Comparison of ENCODE assay signal across 9 mouse cellular contexts in genomic region chr16:49288096-49288714, GRCm38 (mm10).
DNase-seq lines count a peak whose midpoint lies in the region; ATAC-seq and TF ChIP-seq lines count a peak whose summit lies in the region.
"Had no signal": no experiment of that assay in that cellular context is flagged by ENCODE, and none has a peak within 500 bp of the region (broad histone marks: within the 10 kb centered on the region; RNA-seq: fewer than 3 reads in every experiment).

No protein-coding gene starts in this region.

- H3K9me3 ChIP-seq in kidney, embryonic 16.5 days (ENCODE audit: low read length), result no peaks in the 10 kb centered on the region
- H3K9me3 ChIP-seq in kidney, embryonic 14.5 days (ENCODE audit: control insufficient read depth, low read length), result no peaks in the 10 kb centered on the region

- no peak overlapping the region for H3K9ac ChIP-seq in kidney, embryonic 16.5 days (replicated peaks; ENCODE audit: low read length)
- H3K9ac ChIP-seq in kidney, embryonic 14.5 days (ENCODE audit: low read depth, low read length), result no peak overlapping the region

- H3K4me1 ChIP-seq in kidney, embryonic 16.5 days (ENCODE audit: insufficient read depth, low read length), result no peaks in the 10 kb centered on the region
- no peaks in the 10 kb centered on the region for H3K4me1 ChIP-seq in kidney, embryonic 14.5 days (ENCODE audit: control insufficient read depth, insufficient read depth, low read length)

- peak; percentile 31; the same call in 1 of the 2 replicates for ATAC-seq in kidney, embryonic 16.5 days (ENCODE audit: low FRiP score, low TSS enrichment)
- ATAC-seq in kidney, embryonic 14.5 days (ENCODE audit: low FRiP score, low TSS enrichment), result no peak
- no peak for ATAC-seq in Patski
- no peak for ATAC-seq in inflammation-experienced regulatory T-cells, adult 6 months

- no peaks in the 10 kb centered on the region for H3K27me3 ChIP-seq in kidney, embryonic 16.5 days (ENCODE audit: insufficient read depth, low read length)
- no peaks in the 10 kb centered on the region for H3K27me3 ChIP-seq in kidney, embryonic 14.5 days (ENCODE audit: control insufficient read depth, insufficient read depth, low read length)
- H3K27me3 ChIP-seq in Patski, result no peaks in the 10 kb centered on the region

- no peak overlapping the region for H3K4me3 ChIP-seq in kidney, embryonic 16.5 days (ENCODE audit: low read length)
- no peak overlapping the region for H3K4me3 ChIP-seq in kidney, embryonic 14.5 days (ENCODE audit: low read length)

- H3K36me3 ChIP-seq in kidney, embryonic 16.5 days (ENCODE audit: insufficient read depth, low read length), result no peaks in the 10 kb centered on the region
- no peaks in the 10 kb centered on the region for H3K36me3 ChIP-seq in kidney, embryonic 14.5 days (ENCODE audit: control insufficient read depth, insufficient read depth, low read length)

- CTCF ChIA-PET in Patski (lab: Charles Lee), result interaction anchor here (0.7 to 1.9 kb wide), 3 partner anchors 10 to 652 kb away, joined by 3 to 11 read pairs (median 6); no protein-coding TSS in a partner anchor

- no peak overlapping the region for H3K4me2 ChIP-seq in kidney, embryonic 16.5 days (replicated peaks; ENCODE audit: low read depth, low read length)
- H3K4me2 ChIP-seq in kidney, embryonic 14.5 days (replicated peaks; ENCODE audit: low read depth, low read length), result no peak overlapping the region

- TF ChIP-seq CTCF in Patski (IDR thresholded peaks at IDR 0.05), result no peak

- peak; percentile 12 for DNase-seq in cerebellum, adult 11-12 months
- DNase-seq in cerebellum, adult 8-10 months, result no peak
- peak; percentile 49 for DNase-seq in Patski (ENCODE audit: low read depth, low spot score)
- DNase-seq in layer of hippocampus, postnatal 14 days (ENCODE audit: low spot score in 2 of 2), result peak; percentile 22 to 74
- no peak for DNase-seq in c-Kit-positive CD71-positive TER-119-positive erythroid progenitor cells, embryonic 14.5 days (ENCODE audit: low spot score)
- DNase-seq: spleen, adult 18-20 months had no signal

- POLR2A ChIA-PET in Patski (lab: Charles Lee), result interaction anchor here (0.6 kb wide), 2 partner anchors 136 to 277 kb away, joined by 3 to 4 read pairs; no protein-coding TSS in a partner anchor

- WGBS in kidney, embryonic 16.5 days, result 53% methylated on average over 4 of the region's 4 CpGs
- WGBS in kidney, embryonic 14.5 days, result 74% methylated on average over 4 of the region's 4 CpGs

- no peak overlapping the region for H3K27ac ChIP-seq in kidney, embryonic 16.5 days (ENCODE audit: low read length)
- no peak overlapping the region for H3K27ac ChIP-seq in kidney, embryonic 14.5 days (ENCODE audit: low read depth, low read length)

- in situ Hi-C loops in Patski (cut with MboI; ENCODE audit: low pct_unique_long_range_greater_than_20kb), result loop anchor here (25.0 kb wide), 2 partner anchors 1024 to 1449 kb away; no protein-coding TSS in a partner anchor

Comparison
In these comparisons a context has a peak if more than half of its experiments do, and no peak if none do; other contexts are left out.
1. DNase-seq: peak in cerebellum, adult 11-12 months (single experiment), Patski (single experiment) and layer of hippocampus, postnatal 14 days (2 of 2); none in cerebellum, adult 8-10 months (single experiment) and c-Kit-positive CD71-positive TER-119-positive erythroid progenitor cells, embryonic 14.5 days (single experiment).